Mouse (Mus musculus) urinary bladder, adult 18-20 months (tissue): Measurements from ENCODE around the gene Faf1.
"Not testable (repeated sequence)": the region's sequence is repeated elsewhere in the genome, so short reads cannot be mapped to it uniquely, and the experiment has no call there.

ENCODE experiments used
- DNase-seq, 2 experiments: peaks; one replicate each; pipeline ENCODE4 v3.0.0; 2022; ENCODE audit warnings: low spot score in 2 of 2, mixed read lengths in 2 of 2

The Faf1 gene

DNA sequence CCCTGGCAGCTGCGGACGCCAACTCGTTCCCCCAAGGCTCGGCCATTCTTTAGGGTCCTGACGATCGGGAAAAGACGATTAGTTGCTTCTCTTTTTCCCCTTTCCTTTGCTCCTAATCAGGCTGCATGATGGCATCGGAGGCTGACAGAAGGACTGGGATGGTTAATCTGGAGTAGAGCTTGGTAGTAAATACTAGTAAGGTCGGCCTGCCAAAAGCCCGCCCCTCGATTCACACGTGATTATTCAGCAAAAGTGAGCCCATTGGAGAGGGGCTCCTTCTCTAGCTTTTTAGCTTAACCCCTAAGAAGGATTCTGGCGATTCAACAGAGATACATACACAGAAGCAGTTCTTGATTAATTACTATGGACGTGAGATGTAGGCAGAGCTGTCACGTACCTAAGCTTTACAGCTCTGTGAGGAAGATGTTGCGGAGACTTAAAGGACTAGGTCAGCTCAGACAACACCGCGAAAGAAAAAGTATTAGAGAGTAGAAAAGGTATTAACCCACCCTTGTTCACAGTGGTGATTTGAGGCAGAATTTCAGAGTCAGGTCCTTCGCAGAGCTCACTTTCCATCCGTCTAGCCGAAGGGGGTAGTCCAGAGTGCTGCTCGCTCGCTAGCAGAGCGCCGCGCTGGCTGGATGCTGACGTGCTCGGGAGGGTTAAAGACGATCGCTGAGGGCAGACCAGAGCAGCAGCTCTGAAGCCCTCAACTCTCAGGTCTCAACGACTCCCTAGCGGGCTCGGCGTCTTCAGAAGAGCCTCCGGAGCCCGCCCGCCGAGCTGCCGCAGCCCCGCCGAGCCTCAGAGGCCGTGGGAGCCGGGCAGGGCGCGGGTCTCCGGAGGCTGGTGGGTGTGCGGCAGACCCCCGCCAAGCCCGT is 11.0 kb upstream of the Faf1 start:
- DNase-seq = peak; percentile 34 to 35

DNA sequence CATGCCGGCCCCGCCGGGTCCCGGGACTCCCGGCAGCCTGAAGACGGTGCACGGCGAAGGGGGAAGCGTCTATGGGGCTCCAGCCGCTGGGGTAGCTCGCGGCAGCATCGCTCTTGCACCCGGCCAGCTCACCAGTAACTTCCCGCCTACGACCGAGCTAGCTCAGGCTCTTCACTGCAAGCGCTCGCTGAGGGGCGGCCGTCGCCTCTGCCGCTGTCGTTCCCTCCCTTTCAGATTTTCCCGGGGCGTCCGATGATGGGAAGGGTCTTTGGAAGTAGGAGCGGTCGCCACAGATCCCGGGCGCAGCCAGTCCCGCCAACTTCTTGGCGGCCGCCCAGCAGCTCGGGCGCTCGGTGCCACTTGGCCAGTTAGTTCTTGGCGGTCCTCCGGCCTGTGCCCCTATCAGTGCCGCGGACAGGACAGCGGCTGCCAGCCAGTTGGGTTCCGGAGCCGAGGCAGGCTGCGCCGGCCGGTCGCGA is 10.4 kb upstream of the Faf1 start:
- peak; percentile 11 to 72 for DNase-seq

DNA sequence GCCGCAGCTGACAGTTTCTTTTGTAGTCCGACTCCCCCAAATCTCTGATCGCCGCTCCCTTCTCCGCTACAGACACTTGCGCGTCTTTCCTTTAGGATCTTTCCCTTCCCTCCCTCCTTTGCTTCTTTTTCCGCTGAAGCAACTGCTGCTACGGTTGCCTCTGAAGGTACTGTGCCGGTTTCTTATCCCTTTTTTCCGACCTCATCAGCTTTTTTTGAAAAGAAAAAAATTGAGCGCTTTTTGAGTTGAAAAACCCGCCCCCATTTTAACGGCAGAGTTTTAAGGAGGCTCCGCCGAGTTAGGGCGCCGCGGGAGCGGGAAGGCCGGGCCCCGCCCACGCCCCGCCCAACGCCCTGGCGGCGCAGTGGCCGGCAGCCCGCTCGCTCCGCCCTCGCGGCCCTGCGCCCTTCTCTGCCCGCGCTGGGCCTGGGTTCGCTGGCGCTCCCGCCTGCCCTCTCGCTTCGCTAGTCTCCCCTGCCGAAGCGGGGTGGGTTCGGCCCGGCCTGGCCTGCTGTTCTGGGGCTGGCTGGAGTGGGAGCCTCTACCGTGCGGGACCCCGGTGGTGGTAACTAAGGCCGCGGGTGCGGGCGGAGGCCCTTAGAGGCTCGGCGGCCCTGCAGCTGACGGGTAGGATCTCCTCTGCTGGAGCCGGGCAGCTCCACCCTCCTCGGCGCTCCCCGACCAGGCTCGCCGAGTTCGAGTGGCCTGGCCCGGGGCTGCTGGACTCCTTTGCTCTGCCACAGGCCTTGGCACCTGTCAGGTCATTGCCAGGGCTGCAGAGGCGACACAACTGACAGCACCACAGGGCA is 9.7 kb upstream of the Faf1 start, which contains the start of gene Cdkn2c:
TSS of gene Cdkn2c (minus strand) at position 729 of the 809 bp plus-strand sequence.
- DNase-seq = peak; percentile 84 to 91

- no peak for DNase-seq
Measured at GRCm38 (mm10) chr4:109667518-109667917, 8.9 kb upstream of the Faf1 start.

- no peak for DNase-seq
Measured at GRCm38 (mm10) chr4:109670213-109670612, 6.2 kb upstream of the Faf1 start.

GRCm38 (mm10) chr4:109671941-109672340 is 4.4 kb upstream of the Faf1 start:
- no peak for DNase-seq

- no peak for DNase-seq
Measured at GRCm38 (mm10) chr4:109674097-109674496, 2.3 kb upstream of the Faf1 start.

- no peak for DNase-seq
Measured at GRCm38 (mm10) chr4:109677221-109677620, 833 bp downstream of the Faf1 start.

DNA sequence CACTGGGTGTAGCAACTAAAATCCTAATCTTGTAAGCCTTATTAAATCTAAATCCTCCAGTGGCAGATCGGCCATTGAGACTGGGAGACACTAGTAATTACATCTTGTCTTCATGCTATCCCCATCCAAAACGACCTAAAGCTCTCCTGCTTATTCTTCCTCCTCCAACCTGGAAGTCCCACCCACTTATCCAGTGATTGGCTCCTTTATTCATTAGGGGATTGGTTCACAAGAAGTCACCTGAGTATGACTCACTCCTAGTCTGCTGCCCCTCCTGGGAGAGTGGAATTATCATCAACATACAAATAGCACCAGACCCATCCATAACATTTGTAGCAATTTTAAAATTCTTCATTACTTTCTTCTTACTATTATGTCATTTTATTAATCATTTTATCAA is 7.2 kb downstream of the Faf1 start:
- no peak for DNase-seq

GRCm38 (mm10) chr4:109692674-109693073 is 16.3 kb downstream of the Faf1 start:
- DNase-seq = no peak

- not testable (repeated sequence) for DNase-seq
Measured at GRCm38 (mm10) chr4:109700727-109701126, 24.3 kb downstream of the Faf1 start.

- DNase-seq = no peak
Measured at GRCm38 (mm10) chr4:109703568-109703967, 27.2 kb downstream of the Faf1 start.

DNA sequence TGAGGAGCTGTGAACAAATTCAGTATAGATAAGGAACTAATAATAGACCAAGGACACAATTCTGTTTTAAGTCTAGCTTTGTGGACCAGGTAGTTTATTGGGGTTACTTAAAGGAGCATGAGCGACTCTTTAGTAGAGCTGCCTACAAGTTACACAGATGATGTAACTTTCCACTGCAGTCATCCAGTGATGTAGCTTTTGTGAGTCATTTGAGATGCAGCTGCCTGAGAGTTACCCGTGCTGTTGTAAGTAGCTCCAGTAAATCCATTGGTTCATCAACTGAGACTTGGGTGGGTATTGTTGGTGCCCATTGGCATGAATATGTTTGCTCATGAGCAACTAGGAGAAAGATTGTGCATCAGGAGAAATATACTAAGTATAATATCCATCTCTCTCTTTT is 29.0 kb downstream of the Faf1 start:
- DNase-seq = no peak

DNA sequence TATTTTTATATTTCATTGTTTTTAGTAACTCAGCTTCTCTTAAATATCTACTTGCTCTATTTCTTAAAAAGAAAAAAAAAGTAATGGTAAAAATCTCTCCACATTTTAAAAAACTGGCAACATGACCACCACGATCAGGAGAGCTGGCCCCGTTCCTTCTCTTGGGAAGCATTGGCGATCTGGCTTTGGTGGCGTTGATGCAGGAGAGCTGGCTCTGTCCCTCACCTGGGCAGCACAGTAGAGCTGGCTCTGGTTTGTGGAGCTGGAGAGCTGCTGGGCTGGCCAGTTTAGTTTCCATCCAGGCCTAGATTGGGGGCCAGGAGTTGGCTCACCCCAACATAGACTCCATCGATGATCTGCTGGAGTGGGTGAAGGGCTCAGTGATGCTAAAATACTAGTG is 42.9 kb downstream of the Faf1 start:
- no peak for DNase-seq

DNA sequence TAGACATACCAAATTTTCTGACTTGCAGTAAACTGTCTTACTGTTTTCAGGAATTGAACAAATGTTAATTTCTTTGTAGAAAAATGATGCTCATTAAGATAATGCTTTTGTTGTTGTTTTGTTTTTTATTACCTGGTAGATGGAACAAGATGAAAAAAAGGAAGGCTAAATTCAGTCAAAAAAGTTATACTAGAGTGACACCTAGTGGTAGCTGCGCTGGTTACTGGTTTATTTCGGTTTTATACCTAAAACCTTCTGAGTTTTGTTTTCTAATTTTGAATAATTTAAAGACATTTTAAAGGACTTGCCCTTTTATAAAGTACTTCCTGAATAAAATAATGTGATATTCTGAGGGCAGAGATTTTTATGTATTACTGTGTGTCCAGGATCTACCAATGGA is 52.9 kb downstream of the Faf1 start:
- DNase-seq = no peak

- peak in 1 of 2 experiments; percentile 35 for DNase-seq
Measured at GRCm38 (mm10) chr4:109735754-109736153, 59.4 kb downstream of the Faf1 start.

GRCm38 (mm10) chr4:109743984-109744383 is 67.6 kb downstream of the Faf1 start:
- DNase-seq = no peak

DNA sequence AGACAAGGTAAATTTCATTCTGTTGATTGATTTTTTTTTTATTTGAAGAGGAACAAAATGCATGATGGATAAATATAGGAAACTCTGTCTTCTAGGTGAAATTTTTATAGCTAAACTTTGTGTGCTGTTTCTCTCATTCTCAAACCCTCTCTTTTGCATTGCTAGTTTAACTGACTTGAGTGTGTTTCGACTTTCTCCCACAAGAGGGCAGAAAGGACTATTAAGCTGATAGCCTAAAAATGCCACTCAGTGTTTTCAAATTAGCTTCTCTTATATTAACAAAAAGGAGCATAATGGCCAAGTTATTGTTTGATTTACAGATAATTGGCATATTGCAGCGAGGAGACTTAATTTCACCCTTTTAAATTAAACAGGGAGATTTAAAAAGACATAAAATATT is 82.6 kb downstream of the Faf1 start:
- no peak for DNase-seq

DNA sequence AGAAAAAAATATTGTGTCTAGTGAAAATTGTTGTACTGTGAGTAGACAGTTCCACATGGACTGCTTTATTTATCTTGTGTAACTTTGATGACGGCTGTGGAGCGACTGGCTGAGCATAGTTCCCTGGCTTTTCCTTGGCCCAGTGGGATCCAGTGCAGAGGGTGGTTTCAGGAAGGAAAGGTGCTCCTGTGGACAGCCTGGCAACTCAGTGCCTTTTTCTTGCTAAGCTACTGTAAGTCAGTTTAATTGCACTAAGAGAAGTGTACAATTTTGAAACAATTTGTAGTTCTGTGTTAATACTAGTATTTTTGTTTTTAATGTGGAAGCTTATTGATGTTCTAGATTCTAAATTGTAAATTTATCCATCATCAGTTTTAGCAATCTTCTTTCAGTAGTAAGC is 83.5 kb downstream of the Faf1 start:
- DNase-seq = no peak

GRCm38 (mm10) chr4:109760501-109760900 is 84.1 kb downstream of the Faf1 start:
- no peak for DNase-seq

DNA sequence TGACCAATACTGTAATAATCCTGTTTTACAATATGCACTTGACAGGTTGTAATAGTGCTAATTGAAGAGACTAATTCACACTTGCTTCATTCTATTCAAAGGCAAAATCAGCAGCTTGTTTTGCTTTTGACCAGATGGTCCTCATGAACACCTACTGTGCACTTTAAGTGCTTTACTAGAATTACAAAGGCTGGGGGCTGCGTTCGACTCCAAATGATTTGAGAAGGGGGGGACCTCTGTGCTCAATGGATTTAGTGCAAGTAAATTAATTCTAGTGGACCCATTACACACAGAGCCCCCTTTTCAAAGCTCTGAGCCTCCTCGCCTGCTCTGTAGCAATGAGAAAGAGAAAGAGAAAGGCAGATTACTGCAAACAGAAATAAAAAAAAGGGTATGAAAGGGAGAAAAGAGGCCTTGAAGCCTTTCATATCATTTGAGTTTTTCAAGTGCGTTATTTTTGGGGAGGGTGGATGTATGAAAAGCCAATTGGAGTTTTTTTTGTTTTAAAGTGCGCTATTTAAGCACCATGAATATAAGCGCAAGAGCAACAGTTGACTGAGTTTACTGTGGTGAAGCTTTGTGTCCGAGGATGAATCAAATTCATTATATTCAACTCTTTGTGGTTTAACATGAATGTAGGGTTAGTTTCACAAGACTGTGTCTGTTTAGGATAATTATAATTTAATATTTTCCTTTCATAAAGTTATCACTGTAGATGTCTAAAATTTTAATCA is 86.5 kb downstream of the Faf1 start:
- DNase-seq = no peak

GRCm38 (mm10) chr4:109769071-109769470 is 92.7 kb downstream of the Faf1 start:
- DNase-seq = no peak
